Mouse (Mus musculus) spleen, adult 2 months (tissue): Measurements from ENCODE around the gene Scn3b.

Experiments
- CTCF ChIP-seq: fragments of 200-500 bp; IDR thresholded peaks from 2 replicates; pipeline ENCODE4 v1.5.1; 2011; ENCODE audit warnings: mild to moderate bottlenecking, inconsistent platforms; ENCODE audit not compliant: insufficient read depth, insufficient read length, insufficient replicate concordance; ENCODE audit errors: extremely low read depth
- POLR2A ChIP-seq: fragments of 200-500 bp; IDR thresholded peaks from 2 replicates; pipeline ENCODE4 v1.6.1; 2011; ENCODE audit warnings: low read depth, low read length, inconsistent platforms

- TF ChIP-seq CTCF (no peak), POLR2A (no peak)
These were observed 54.2 kb downstream of the Scn3b start for GRCm38 (mm10) chr9:40323171-40323570.
